In genomic region chr1:127425021-127425532, GRCm38 (mm10) we compare ENCODE assay signal across 8 mouse cellular contexts.
A peak's percentile ranks its signal among the peaks of the same experiment; 100 is the strongest.
DNase-seq lines count a peak whose midpoint lies in the region; ATAC-seq lines count a peak whose summit lies in the region.

No protein-coding gene starts in this region.

- no peaks in the 10 kb centered on the region for H3K27me3 ChIP-seq in hindbrain, embryonic 16.5 days (replicated peaks; ENCODE audit: control insufficient read depth, insufficient read depth, low read length)
- no peaks in the 10 kb centered on the region for H3K27me3 ChIP-seq in stomach, embryonic 16.5 days (ENCODE audit: control insufficient read depth, insufficient read depth, low read length)

- H3K27ac ChIP-seq in hindbrain, embryonic 16.5 days (ENCODE audit: low read depth, low read length), result no peak overlapping the region
- 0 out of 2 replicates have a peak overlapping the region, but pooled peaks have one; percentile 27 for H3K27ac ChIP-seq in stomach, embryonic 16.5 days (ENCODE audit: low read length)

- 40% methylated on average over 6 of the region's 6 CpGs for WGBS in hindbrain, embryonic 16.5 days
- WGBS in stomach, embryonic 16.5 days, result 32% methylated on average over 6 of the region's 6 CpGs

- H3K4me2 ChIP-seq in hindbrain, embryonic 16.5 days (ENCODE audit: low read length), result no peak overlapping the region
- no peak overlapping the region for H3K4me2 ChIP-seq in stomach, embryonic 16.5 days (ENCODE audit: low read depth, low read length)

- H3K9me3 ChIP-seq in hindbrain, embryonic 16.5 days (ENCODE audit: control insufficient read depth, low read length), result no peaks in the 10 kb centered on the region
- no peaks in the 10 kb centered on the region for H3K9me3 ChIP-seq in stomach, embryonic 16.5 days (replicated peaks; ENCODE audit: control insufficient read depth, low read length)

- ATAC-seq in hindbrain, embryonic 16.5 days, result peak; percentile 46; the same call in 1 of the 2 replicates
- ATAC-seq in stomach, embryonic 16.5 days (ENCODE audit: insufficient read depth, low FRiP score), result peak; percentile 77

- H3K4me1 ChIP-seq in hindbrain, embryonic 16.5 days (ENCODE audit: control insufficient read depth, insufficient read depth, low read depth, low read length), result peaks cover 7% of the 10 kb centered on the region
- H3K4me1 ChIP-seq in stomach, embryonic 16.5 days (ENCODE audit: control insufficient read depth, insufficient read depth, low read length), result peaks cover 10% of the 10 kb centered on the region

- no peak overlapping the region for H3K4me3 ChIP-seq in hindbrain, embryonic 16.5 days (ENCODE audit: low read length)
- no peak overlapping the region for H3K4me3 ChIP-seq in stomach, embryonic 16.5 days (replicated peaks; ENCODE audit: low read length)

- H3K9ac ChIP-seq in hindbrain, embryonic 16.5 days (ENCODE audit: low read depth, low read length), result no peak overlapping the region
- H3K9ac ChIP-seq in stomach, embryonic 16.5 days (ENCODE audit: low read length), result no peak overlapping the region

- H3K36me3 ChIP-seq in hindbrain, embryonic 16.5 days (ENCODE audit: control insufficient read depth, insufficient read depth, low read length), result no peaks in the 10 kb centered on the region
- no peaks in the 10 kb centered on the region for H3K36me3 ChIP-seq in stomach, embryonic 16.5 days (ENCODE audit: control insufficient read depth, insufficient read depth, low read length)

- DNase-seq in adrenal gland, adult 2 months, result peak; percentile 10
- DNase-seq in adrenal gland, postnatal 25 days, result no peak
- DNase-seq in retina, postnatal 1 day, result peak; percentile 35
- DNase-seq in retina, embryonic 14.5 days (ENCODE audit: low spot score), result no peak
- DNase-seq in lung, postnatal 25 days (ENCODE audit: low spot score), result peak; percentile 43
- DNase-seq in embryo, embryonic 10 days (ENCODE audit: low spot score), result no peak

Comparison
In these comparisons a context has a peak if more than half of its experiments do, and no peak if none do; other contexts are left out.
1. DNase-seq: peak in adrenal gland, adult 2 months (single experiment), retina, postnatal 1 day (single experiment) and lung, postnatal 25 days (single experiment); none in adrenal gland, postnatal 25 days (single experiment), retina, embryonic 14.5 days (single experiment) and embryo, embryonic 10 days (single experiment).